Mouse (Mus musculus): Measurements from ENCODE around the gene Tesk1. TPM values are rescaled to one million over a fixed set of nuclear protein-coding genes. Genes with fewer than 3 reads are reported as not detected.
A peak's percentile ranks its signal among the peaks of the same experiment; 100 is the strongest.

Tesk1 gene
- total RNA-seq (2014; rRNA removed), result 101 and 124 TPM in 2 replicates
- polyA plus RNA-seq (2015; fragmentation: Nextera tagmentation; extraction: Ambion mirVana), result 14.8 and 15.4 TPM in 2 replicates

GRCm38 (mm10) chr4:43441639-43442038, at the start of gene Tesk1:
Gene Tesk1, plus strand, starts transcription at chr4:43441939.
- H3K4me3 ChIP-seq (ENCODE audit: low read depth, low read length), result peak within 1 kb of the TSS; percentile 88
- no peak for DNase-seq
- 23% methylated on average over 4 of the region's 4 CpGs for WGBS

GRCm38 (mm10) chr4:43394345-43394891, 47.3 kb upstream of the Tesk1 start:
- no peaks in the 10 kb centered on the region for H3K4me1 ChIP-seq (ENCODE audit: insufficient read depth)
- no peak for DNase-seq
- no peaks in the 10 kb centered on the region for H3K9me3 ChIP-seq (ENCODE audit: low read length)
- ATAC-seq, result no peak
- 77% methylated on average over 15 of the region's 15 CpGs for WGBS
- no peak overlapping the region for H3K4me2 ChIP-seq (ENCODE audit: low read depth)
- no peak overlapping the region for H3K4me3 ChIP-seq (ENCODE audit: low read depth, low read length)
- H3K36me3 ChIP-seq (ENCODE audit: insufficient read depth), result no peaks in the 10 kb centered on the region
- no peaks in the 10 kb centered on the region for H3K27me3 ChIP-seq (ENCODE audit: insufficient read depth, low read length)
- TF ChIP-seq CTCF (IDR thresholded peaks at IDR 0.05; ENCODE audit: low read depth), result no peak
- no peak overlapping the region for H3K9ac ChIP-seq
- no peak overlapping the region for H3K27ac ChIP-seq (ENCODE audit: low read depth, low read length)

More at GRCm38 (mm10) chr4:43441639-43442038, at the start of gene Tesk1:
- Histone ChIP-seq H3K4me2 (ENCODE audit: low read depth) (peak within 1 kb of the TSS; percentile 82), H3K4me1 (ENCODE audit: insufficient read depth) (peaks cover 7% of the 10 kb centered on the region), H3K27me3 (ENCODE audit: insufficient read depth, low read length) (no peaks in the 10 kb centered on the region), H3K9me3 (ENCODE audit: low read length) (no peaks in the 10 kb centered on the region), H3K9ac (peak within 1 kb of the TSS; percentile 87), H3K27ac (ENCODE audit: low read depth, low read length) (peak within 1 kb of the TSS; percentile 91), H3K36me3 (ENCODE audit: insufficient read depth) (peaks cover 12% of the 10 kb centered on the region)
- TF ChIP-seq CTCF (IDR thresholded peaks at IDR 0.05; ENCODE audit: low read depth), result no peak
- ATAC-seq, result peak; percentile 0; the same call in 1 of the 2 replicates

GRCm38 (mm10) chr4:43395147-43395546, 46.6 kb upstream of the Tesk1 start:
- no peak overlapping the region for H3K9ac ChIP-seq
- H3K4me2 ChIP-seq (ENCODE audit: low read depth), result no peak overlapping the region
- ATAC-seq (no peak), DNase-seq (no peak)
- no peak for TF ChIP-seq CTCF (IDR thresholded peaks at IDR 0.05; ENCODE audit: low read depth)
- no peaks in the 10 kb centered on the region for H3K27me3 ChIP-seq (ENCODE audit: insufficient read depth, low read length)
- H3K4me3 ChIP-seq (ENCODE audit: low read depth, low read length), result no peak overlapping the region
- H3K9me3 ChIP-seq (ENCODE audit: low read length), result no peaks in the 10 kb centered on the region
- H3K27ac ChIP-seq (ENCODE audit: low read depth, low read length), result no peak overlapping the region
- H3K36me3 ChIP-seq (ENCODE audit: insufficient read depth), result no peaks in the 10 kb centered on the region
- WGBS, result 90% methylated on average over 5 of the region's 5 CpGs
- H3K4me1 ChIP-seq (ENCODE audit: insufficient read depth), result no peaks in the 10 kb centered on the region

GRCm38 (mm10) chr4:43395836-43396235, 45.9 kb upstream of the Tesk1 start:
- no peaks in the 10 kb centered on the region for H3K27me3 ChIP-seq (ENCODE audit: insufficient read depth, low read length)
- DNase-seq, result no peak
- ATAC-seq, result no peak
- no peaks in the 10 kb centered on the region for H3K36me3 ChIP-seq (ENCODE audit: insufficient read depth)
- 82% methylated on average over 9 of the region's 9 CpGs for WGBS
- H3K9ac ChIP-seq, result no peak overlapping the region
- H3K4me2 ChIP-seq (ENCODE audit: low read depth), result no peak overlapping the region
- TF ChIP-seq CTCF (IDR thresholded peaks at IDR 0.05; ENCODE audit: low read depth), result no peak
- H3K9me3 ChIP-seq (ENCODE audit: low read length), result no peaks in the 10 kb centered on the region
- no peaks in the 10 kb centered on the region for H3K4me1 ChIP-seq (ENCODE audit: insufficient read depth)
- H3K4me3 ChIP-seq (ENCODE audit: low read depth, low read length), result no peak overlapping the region
- H3K27ac ChIP-seq (ENCODE audit: low read depth, low read length), result no peak overlapping the region

- Histone ChIP-seq H3K9ac (no peak overlapping the region), H3K4me2 (ENCODE audit: low read depth) (no peak overlapping the region), H3K27ac (ENCODE audit: low read depth, low read length) (no peak overlapping the region), H3K9me3 (ENCODE audit: low read length) (no peaks in the 10 kb centered on the region), H3K4me3 (ENCODE audit: low read depth, low read length) (no peak overlapping the region), H3K36me3 (ENCODE audit: insufficient read depth) (no peaks in the 10 kb centered on the region), H3K27me3 (ENCODE audit: insufficient read depth, low read length) (no peaks in the 10 kb centered on the region), H3K4me1 (ENCODE audit: insufficient read depth) (no peaks in the 10 kb centered on the region)
- ATAC-seq (no peak), DNase-seq (no peak)
- no peak for TF ChIP-seq CTCF (IDR thresholded peaks at IDR 0.05; ENCODE audit: low read depth)
- WGBS, result 88% methylated on average over 5 of the region's 5 CpGs
These were observed 45.4 kb upstream of the Tesk1 start for GRCm38 (mm10) chr4:43396381-43396780.

- H3K9ac ChIP-seq, result no peak overlapping the region
These were observed 43.7 kb upstream of the Tesk1 start for GRCm38 (mm10) chr4:43398014-43398413.

GRCm38 (mm10) chr4:43398829-43399331, 42.9 kb upstream of the Tesk1 start:
- Histone ChIP-seq H3K4me1 (ENCODE audit: insufficient read depth) (no peaks in the 10 kb centered on the region), H3K9ac (no peak overlapping the region), H3K27ac (ENCODE audit: low read depth, low read length) (peak overlapping the region; percentile 50; the same call in 1 of the 2 replicates), H3K36me3 (ENCODE audit: insufficient read depth) (peaks cover 6% of the 10 kb centered on the region; the same call in 1 of the 2 replicates), H3K27me3 (ENCODE audit: insufficient read depth, low read length) (no peaks in the 10 kb centered on the region), H3K9me3 (ENCODE audit: low read length) (no peaks in the 10 kb centered on the region), H3K4me3 (ENCODE audit: low read depth, low read length) (no peak overlapping the region), H3K4me2 (ENCODE audit: low read depth) (peak overlapping the region; percentile 23)
- 48% methylated on average over 17 of the region's 17 CpGs for WGBS
- ATAC-seq (peak; percentile 57), DNase-seq (peak; percentile 43)
- no peak for TF ChIP-seq CTCF (IDR thresholded peaks at IDR 0.05; ENCODE audit: low read depth)

More at GRCm38 (mm10) chr4:43398014-43398413, 43.7 kb upstream of the Tesk1 start:
- H3K9me3 ChIP-seq (ENCODE audit: low read length), result no peaks in the 10 kb centered on the region
- no peak for TF ChIP-seq CTCF (IDR thresholded peaks at IDR 0.05; ENCODE audit: low read depth)
- peak; percentile 55 for ATAC-seq
- H3K36me3 ChIP-seq (ENCODE audit: insufficient read depth), result peaks cover 6% of the 10 kb centered on the region; the same call in 1 of the 2 replicates
- H3K4me3 ChIP-seq (ENCODE audit: low read depth, low read length), result no peak overlapping the region
- no peak for DNase-seq
- H3K4me2 ChIP-seq (ENCODE audit: low read depth), result no peak overlapping the region
- H3K27ac ChIP-seq (ENCODE audit: low read depth, low read length), result no peak overlapping the region
- WGBS, result 57% methylated on average over 4 of the region's 4 CpGs
- H3K4me1 ChIP-seq (ENCODE audit: insufficient read depth), result no peaks in the 10 kb centered on the region
- H3K27me3 ChIP-seq (ENCODE audit: insufficient read depth, low read length), result no peaks in the 10 kb centered on the region

Data from forebrain, postnatal 0 days (tissue).